Mouse (Mus musculus): ENCODE measurements around the gene Bag5.
"Not testable (repeated sequence)": the region's sequence is repeated elsewhere in the genome, so short reads cannot be mapped to it uniquely, and the experiment has no call there.

The Bag5 gene

GRCm38 (mm10) chr12:111713004-111713651 is at the start of gene Bag5, which contains the start of gene Apopt1:
Bag5 (minus strand) TSS chr12:111713257.
Apopt1 (plus strand) TSS chr12:111713261.
- peak; percentile 83 for DNase-seq (ENCODE audit: low read depth)

GRCm38 (mm10) chr12:111760306-111760908 is 47.4 kb upstream of the Bag5 start:
- no peak for DNase-seq (ENCODE audit: low read depth)

DNA sequence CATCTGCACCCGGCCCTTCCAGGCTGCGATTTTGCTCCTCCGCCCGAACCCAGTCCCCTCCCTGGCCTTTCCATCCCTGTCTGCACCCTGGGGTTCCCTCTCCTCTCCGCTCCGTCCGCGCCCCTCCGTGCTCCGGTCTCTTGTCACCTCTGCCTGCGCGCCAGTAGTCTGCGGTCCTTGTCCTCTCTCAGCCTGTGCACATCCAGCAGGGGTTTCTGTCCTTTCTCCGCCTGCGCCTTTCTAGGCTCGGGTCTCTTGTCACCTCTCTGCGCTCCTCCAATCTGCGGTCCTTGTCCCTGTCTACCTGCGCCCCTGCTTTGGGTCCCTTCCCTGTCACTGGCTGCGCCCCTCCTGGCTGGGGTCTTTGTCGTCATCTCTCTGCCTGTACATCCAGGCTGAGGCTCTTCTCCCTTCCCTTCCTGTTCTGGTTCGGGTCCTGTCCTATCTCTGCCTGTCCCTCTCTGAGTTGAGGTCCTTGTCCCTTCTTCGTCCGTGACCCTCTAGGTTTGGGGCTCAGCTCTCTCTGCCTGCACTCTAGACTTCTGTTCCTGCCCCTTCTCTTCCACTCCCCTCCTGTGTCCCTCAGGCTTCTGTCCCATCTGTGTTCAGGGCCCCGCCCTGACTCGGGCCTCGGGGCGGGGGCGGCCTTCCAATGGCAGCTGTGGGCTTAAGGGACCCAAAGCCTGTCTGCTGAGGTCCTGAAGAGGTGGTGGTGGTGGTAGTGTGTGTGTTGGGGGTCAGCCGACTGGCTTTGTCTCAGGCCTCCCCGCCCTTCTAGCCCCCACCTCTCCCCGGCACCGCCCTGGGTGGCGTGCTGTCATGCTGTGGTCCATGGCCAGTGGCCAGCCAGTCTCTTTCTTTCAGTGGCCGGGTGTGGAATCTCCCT is 46.4 kb upstream of the Bag5 start:
- DNase-seq (ENCODE audit: low read depth) = no peak

DNA sequence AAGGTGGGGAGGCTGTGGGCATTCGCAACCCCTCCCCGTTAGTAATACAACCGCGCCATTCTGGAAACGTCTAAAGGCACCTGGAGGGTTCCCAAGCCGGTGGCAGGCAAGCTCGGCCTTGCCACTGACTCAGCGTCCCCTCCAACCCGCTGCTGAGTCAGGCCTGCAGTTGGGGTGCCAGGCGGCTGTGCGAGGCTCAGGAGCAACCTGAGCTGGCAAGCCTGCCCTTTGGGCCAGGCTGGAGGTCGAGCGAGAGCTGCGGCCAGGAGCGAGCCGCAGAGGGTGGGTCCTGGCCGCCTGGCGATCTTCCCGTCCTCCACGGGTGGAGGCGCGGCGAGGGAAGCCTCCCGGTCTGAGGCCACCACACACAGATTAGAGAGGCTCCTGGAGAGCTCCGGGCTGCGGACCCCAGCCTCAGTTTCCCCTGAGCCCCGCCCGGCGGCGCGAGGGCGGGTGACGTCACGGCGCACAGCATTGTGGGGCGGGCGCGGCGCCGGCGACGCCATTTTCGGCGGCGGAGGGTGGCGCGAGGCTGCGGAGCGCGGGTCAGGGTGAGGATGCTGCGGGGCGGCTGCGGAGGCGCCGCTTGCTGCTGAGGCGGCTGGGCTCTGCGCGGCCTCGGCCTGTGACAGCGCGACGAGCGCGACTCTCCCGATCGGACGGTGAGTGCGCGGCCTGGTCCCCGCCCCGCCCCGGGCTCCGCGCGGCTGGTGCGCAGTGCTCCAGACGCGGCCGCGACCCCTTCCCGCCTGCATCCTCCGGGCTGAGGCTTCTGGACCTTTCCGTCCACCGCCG is 45.5 kb upstream of the Bag5 start, which contains the start of gene Klc1:
Klc1 (plus strand) TSS at position 469 of the 795 bp plus-strand sequence.
- DNase-seq (ENCODE audit: low read depth) = no peak

DNA sequence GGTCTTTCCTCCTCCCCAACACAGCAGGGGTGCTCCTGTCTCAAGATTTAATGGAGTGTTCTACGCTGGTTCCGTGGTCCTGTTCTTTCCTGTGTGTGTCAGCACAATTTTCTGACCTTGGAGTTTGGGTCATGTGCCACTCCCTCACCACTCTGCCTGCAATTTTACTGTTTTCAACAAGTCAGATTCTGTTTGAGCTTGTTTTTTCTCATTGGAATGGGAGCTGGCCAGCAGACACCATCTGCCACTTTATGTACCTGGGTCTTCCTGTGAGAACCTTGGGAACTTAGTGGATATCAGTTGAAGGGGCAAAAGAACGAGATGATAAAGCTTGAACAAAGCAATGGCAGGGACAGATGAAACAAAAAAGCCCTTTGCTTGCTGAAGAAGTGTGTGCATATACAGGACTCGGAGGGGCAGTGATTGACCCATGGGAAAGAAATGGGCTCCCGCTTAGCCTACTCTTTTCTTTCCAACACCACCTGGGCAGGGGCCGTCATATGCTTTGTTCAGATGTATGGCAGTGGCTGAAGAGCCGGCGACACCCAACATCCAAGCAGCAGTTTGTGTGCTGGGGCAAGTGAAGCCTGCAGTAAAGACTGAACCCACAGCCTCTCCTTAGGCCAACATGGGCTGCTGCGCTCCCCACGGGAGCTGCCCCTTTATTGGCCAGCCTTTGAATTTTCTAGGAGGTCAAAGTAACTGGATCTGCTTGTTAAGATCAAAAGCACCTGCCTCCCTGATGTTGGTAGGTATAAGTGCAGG is 44.7 kb upstream of the Bag5 start:
- no peak for DNase-seq (ENCODE audit: low read depth)

GRCm38 (mm10) chr12:111756698-111757082 is 43.6 kb upstream of the Bag5 start:
- no peak for DNase-seq (ENCODE audit: low read depth)

DNA sequence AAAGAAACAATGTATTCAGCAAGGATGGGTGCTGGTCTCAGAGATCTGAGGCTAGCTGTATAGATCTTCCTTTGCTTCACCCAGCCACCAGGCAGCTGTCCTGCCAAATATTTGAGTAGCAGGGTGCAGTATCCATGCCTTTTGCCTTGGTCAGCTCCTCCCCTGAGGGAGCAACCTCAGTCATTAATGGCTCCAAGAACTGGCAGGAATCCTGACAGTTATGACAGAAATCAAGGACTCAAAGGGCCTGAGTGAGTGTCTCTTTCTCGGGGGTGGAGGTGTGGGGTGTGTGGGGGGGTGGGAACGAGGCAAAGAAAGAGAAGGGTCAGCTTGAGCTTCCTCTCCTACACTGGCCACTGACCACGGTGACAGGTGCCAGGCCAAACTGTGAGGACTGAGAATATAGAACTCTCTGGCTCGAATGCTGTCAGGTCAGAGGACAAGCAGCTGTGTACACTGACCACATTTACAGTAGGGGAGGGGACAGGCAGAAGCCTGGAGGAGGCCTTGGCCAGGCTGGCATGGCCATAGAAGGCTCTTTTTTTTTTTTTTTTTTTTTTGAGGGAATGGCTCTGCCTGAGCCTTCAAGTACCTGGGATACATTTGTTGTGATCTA is 43.1 kb upstream of the Bag5 start:
- DNase-seq (ENCODE audit: low read depth) = no peak

GRCm38 (mm10) chr12:111755231-111755630 is 42.2 kb upstream of the Bag5 start:
- no peak for DNase-seq (ENCODE audit: low read depth)

GRCm38 (mm10) chr12:111754710-111755109 is 41.7 kb upstream of the Bag5 start:
- no peak for DNase-seq (ENCODE audit: low read depth)

- DNase-seq (ENCODE audit: low read depth) = no peak
Measured at GRCm38 (mm10) chr12:111753347-111753746, 40.3 kb upstream of the Bag5 start.

- DNase-seq (ENCODE audit: low read depth) = no peak
Measured at GRCm38 (mm10) chr12:111752491-111752890, 39.4 kb upstream of the Bag5 start.

GRCm38 (mm10) chr12:111750739-111751138 is 37.7 kb upstream of the Bag5 start:
- no peak for DNase-seq (ENCODE audit: low read depth)

- no peak for DNase-seq (ENCODE audit: low read depth)
Measured at GRCm38 (mm10) chr12:111747421-111747820, 34.4 kb upstream of the Bag5 start.

DNA sequence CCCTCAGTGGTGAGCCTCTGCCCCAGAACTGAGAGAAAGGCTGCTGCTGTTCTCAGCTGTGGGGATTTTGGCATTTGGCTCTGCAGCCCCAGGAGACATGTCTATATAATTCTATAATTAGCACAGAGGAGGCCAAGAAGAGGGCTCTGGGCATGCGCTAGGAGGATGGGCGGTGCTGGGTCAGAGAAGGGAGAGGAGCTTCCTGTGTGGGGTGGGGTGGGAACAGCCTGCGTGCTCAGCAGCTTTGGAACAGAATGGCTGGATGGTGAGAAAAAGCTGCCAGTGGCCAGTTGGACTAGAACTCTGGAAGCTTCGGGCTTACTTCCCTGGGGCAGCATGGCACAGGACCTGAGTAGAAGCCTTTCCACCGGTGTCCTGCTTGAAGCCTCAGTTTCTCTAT is 33.0 kb upstream of the Bag5 start:
- DNase-seq (ENCODE audit: low read depth) = no peak

DNA sequence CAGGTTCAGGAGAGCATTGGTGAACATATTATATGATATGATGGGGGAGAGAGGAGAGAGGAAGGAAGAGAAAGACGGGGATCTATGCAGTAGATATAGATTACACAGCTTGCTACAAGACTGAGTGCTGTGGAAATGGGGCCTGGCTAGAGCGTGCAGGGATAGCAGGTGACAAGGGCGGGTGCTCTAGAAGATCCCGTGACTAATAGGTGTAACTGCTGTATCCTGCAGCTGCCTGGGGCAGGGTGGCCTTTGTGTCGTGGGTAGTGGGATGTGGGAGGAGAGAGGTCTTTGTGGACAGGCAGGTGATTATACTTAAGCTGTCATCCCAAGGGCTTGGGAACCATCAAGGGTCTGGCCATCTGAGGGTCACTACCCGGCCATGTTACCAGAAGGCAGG is 32.2 kb upstream of the Bag5 start:
- DNase-seq (ENCODE audit: low read depth) = no peak

- DNase-seq (ENCODE audit: low read depth) = no peak
Measured at GRCm38 (mm10) chr12:111743981-111744423, 30.9 kb upstream of the Bag5 start.

DNA sequence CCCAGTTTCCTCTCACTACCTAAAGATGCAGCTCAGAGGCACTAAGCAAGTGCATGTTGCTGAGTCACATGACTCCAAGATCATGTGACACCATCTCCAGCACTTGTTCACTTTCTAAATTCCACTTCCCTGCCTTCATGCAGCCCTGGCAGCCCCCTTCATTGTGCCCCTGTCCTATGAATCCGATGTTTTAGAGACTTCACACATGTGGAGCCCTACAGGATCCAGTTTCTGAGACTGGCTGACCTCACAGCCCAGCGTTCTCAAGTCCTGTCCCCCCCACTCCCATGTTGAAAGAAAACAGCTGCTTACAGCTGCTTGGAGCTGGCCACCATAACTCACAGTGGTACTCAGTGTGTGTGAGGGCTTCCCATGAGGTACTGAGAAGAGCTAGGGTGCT is 30.4 kb upstream of the Bag5 start:
- no peak for DNase-seq (ENCODE audit: low read depth)

DNA sequence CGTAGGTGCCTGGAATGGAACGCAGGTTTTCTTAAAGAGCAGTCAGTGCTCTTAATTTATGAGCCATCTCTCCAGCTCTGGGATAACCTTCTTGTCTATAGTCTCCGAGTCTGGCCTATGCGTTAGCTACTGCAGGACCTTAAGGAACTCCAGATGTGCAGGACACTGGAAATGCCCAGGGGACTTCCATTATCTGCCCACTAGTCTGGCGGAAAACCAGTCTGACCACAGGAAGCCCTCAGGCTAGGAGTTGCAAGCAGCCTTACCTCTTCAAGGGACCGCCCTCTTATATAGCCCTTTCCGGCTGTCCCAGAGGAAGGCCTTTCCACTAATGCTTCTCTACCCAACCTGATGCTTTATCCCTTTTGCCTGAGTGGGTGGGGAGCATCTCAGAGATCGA is 28.3 kb upstream of the Bag5 start:
- no peak for DNase-seq (ENCODE audit: low read depth)

- DNase-seq (ENCODE audit: low read depth) = no peak
Measured at GRCm38 (mm10) chr12:111738754-111739153, 25.7 kb upstream of the Bag5 start.

DNA sequence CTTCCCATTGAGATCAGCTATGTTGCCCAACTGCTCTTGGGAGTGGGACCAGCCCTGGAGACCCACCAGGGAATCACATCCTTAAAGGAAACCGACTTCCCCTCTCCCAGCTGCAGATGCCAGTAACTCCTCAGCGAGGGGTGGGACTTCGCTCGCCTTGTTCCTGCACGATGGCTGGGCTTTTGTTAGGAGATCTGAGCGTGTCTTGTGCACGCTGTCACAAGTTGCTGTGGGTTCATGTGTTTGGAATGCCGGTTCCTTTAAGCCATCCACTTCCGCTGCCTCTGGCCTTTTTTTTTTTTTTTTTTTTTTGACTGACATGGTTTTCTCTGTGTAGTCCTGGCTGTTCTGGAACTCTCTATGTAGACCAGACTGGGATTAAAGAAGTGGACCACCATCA is 24.3 kb upstream of the Bag5 start:
- no peak for DNase-seq (ENCODE audit: low read depth)

- not testable (repeated sequence) for DNase-seq (ENCODE audit: low read depth)
Measured at GRCm38 (mm10) chr12:111736676-111737075, 23.6 kb upstream of the Bag5 start.
